Mouse (Mus musculus) hindbrain, postnatal 0 days (tissue): ENCODE measurements at regions not wholly inside any gene's neighbourhood (a gene's known extent, or its start where the extent isn't known, plus 50 kb on each side); places are given as distances from the start of the nearest gene placed in this dataset.

Experiments used
- ATAC-seq: fragments of 200-750 bp; cut with Nextera tagmentation; 2 replicates; pipeline ENCODE4 v1.8.0; 2017; ENCODE audit warnings: mild to moderate bottlenecking, moderate TSS enrichment, moderate library complexity
- DNase-seq: peaks from one replicate; pipeline ENCODE4 v3.0.0-alpha.2; 2015; ENCODE audit warnings: low spot score
- H3K27ac ChIP-seq: fragments of 300-500 bp; sonication (generic); 2 replicates; pipeline ENCODE4 v1.5.1; 2014; ENCODE audit warnings: mild to moderate bottlenecking
- H3K27me3 ChIP-seq: fragments of 300-500 bp; sonication (generic); 2 replicates; pipeline ENCODE4 v1.6.1; 2014; ENCODE audit warnings: low read length, mixed read lengths; ENCODE audit not compliant: insufficient read depth
- H3K36me3 ChIP-seq: fragments of 300-500 bp; sonication (generic); 2 replicates; pipeline ENCODE4 v1.6.1; 2014; ENCODE audit warnings: low read length, mixed read lengths; ENCODE audit not compliant: insufficient read depth
- H3K4me1 ChIP-seq: fragments of 300-500 bp; sonication (generic); 2 replicates; pipeline ENCODE4 v1.6.1; 2014; ENCODE audit warnings: antibody characterized with exemption, low read length, mixed read lengths; ENCODE audit not compliant: insufficient read depth
- H3K4me2 ChIP-seq: fragments of 300-500 bp; sonication (generic); 2 replicates; pipeline ENCODE4 v1.6.1; 2014; ENCODE audit warnings: low read depth, mild to moderate bottlenecking, low read length, moderate library complexity, mixed read lengths
- H3K4me3 ChIP-seq: fragments of 300-500 bp; sonication (generic); 2 replicates; pipeline ENCODE4 v1.5.1; 2014; ENCODE audit warnings: low read length
- H3K9ac ChIP-seq: fragments of 300-500 bp; sonication (generic); replicated peaks from 2 replicates; pipeline ENCODE4 v1.6.1; 2014; ENCODE audit warnings: mild to moderate bottlenecking, low read length, moderate library complexity, mixed read lengths
- H3K9me3 ChIP-seq: fragments of 300-500 bp; sonication (generic); 2 replicates; pipeline ENCODE4 v1.6.1; 2016; ENCODE audit warnings: low read length, mixed read lengths
- CTCF ChIP-seq: IDR thresholded peaks from 2 replicates; pipeline ENCODE4 v1.5.1; 2016; ENCODE audit warnings: antibody characterized with exemption, control low read depth, low read depth
- WGBS: fragments of 180-500 bp; shearing (Covaris S2); extraction: QIAGEN DNeasy Blood & Tissue Kit; methylation state at CpG from one replicate; pipeline ENCODE4 v1.1.7; 2014; 5-methylcytosine and 5-hydroxymethylcytosine counted together

GRCm38 (mm10) chr16:29950136-29950535 is 114.0 kb upstream of the Hes1 start:
- no peaks in the 10 kb centered on the region for H3K9me3 ChIP-seq
- TF ChIP-seq CTCF, result no peak
- no peak for DNase-seq
- WGBS, result 22% methylated on average over 9 of the region's 9 CpGs
- no peak overlapping the region for H3K27ac ChIP-seq
- no peaks in the 10 kb centered on the region for H3K27me3 ChIP-seq
- H3K4me1 ChIP-seq, result peaks cover 9% of the 10 kb centered on the region; the same call in 1 of the 2 replicates
- no peak overlapping the region for H3K4me2 ChIP-seq
- H3K9ac ChIP-seq, result no peak overlapping the region
- ATAC-seq, result no peak
- H3K36me3 ChIP-seq, result no peaks in the 10 kb centered on the region
- H3K4me3 ChIP-seq, result no peak overlapping the region

- no peak for TF ChIP-seq CTCF
- Histone ChIP-seq H3K4me3 (no peak overlapping the region), H3K27ac (no peak overlapping the region), H3K9me3 (no peaks in the 10 kb centered on the region), H3K4me1 (peaks cover 5% of the 10 kb centered on the region; the same call in 1 of the 2 replicates), H3K9ac (no peak overlapping the region), H3K4me2 (no peak overlapping the region), H3K27me3 (no peaks in the 10 kb centered on the region), H3K36me3 (no peaks in the 10 kb centered on the region)
- ATAC-seq, result no peak
- DNase-seq, result no peak
- WGBS, result 81% methylated on average over 4 of the region's 4 CpGs
Observed at GRCm38 (mm10) chr16:29950791-29951190, 113.4 kb upstream of the Hes1 start.

GRCm38 (mm10) chr16:29954700-29955099 is 109.5 kb upstream of the Hes1 start:
- H3K4me2 ChIP-seq, result no peak overlapping the region
- DNase-seq (no peak), ATAC-seq (no peak)
- no peaks in the 10 kb centered on the region for H3K4me1 ChIP-seq
- no peak for TF ChIP-seq CTCF
- no peak overlapping the region for H3K9ac ChIP-seq
- H3K36me3 ChIP-seq, result no peaks in the 10 kb centered on the region
- no peaks in the 10 kb centered on the region for H3K27me3 ChIP-seq
- no peaks in the 10 kb centered on the region for H3K9me3 ChIP-seq
- 94% methylated on average over 10 of the region's 10 CpGs for WGBS
- no peak overlapping the region for H3K4me3 ChIP-seq
- no peak overlapping the region for H3K27ac ChIP-seq

GRCm38 (mm10) chr16:29956904-29957303 is 107.3 kb upstream of the Hes1 start:
- no peak for ATAC-seq
- Histone ChIP-seq H3K9me3 (no peaks in the 10 kb centered on the region), H3K9ac (no peak overlapping the region), H3K27ac (no peak overlapping the region), H3K4me3 (no peak overlapping the region), H3K4me1 (no peaks in the 10 kb centered on the region), H3K4me2 (no peak overlapping the region), H3K36me3 (no peaks in the 10 kb centered on the region), H3K27me3 (no peaks in the 10 kb centered on the region)
- no peak for DNase-seq
- no peak for TF ChIP-seq CTCF
- WGBS, result 40% methylated on average over 7 of the region's 7 CpGs

GRCm38 (mm10) chr16:29959939-29960637 is 104.1 kb upstream of the Hes1 start:
- WGBS, result 71% methylated on average over 12 of the region's 12 CpGs
- H3K27ac ChIP-seq, result no peak overlapping the region
- no peak overlapping the region for H3K4me2 ChIP-seq
- no peaks in the 10 kb centered on the region for H3K9me3 ChIP-seq
- ATAC-seq (no peak), DNase-seq (no peak)
- no peak overlapping the region for H3K4me3 ChIP-seq
- no peaks in the 10 kb centered on the region for H3K4me1 ChIP-seq
- no peak overlapping the region for H3K9ac ChIP-seq
- no peak for TF ChIP-seq CTCF
- H3K36me3 ChIP-seq, result no peaks in the 10 kb centered on the region
- H3K27me3 ChIP-seq, result no peaks in the 10 kb centered on the region

- H3K27ac ChIP-seq, result no peak overlapping the region
- H3K27me3 ChIP-seq, result no peaks in the 10 kb centered on the region
- no peaks in the 10 kb centered on the region for H3K4me1 ChIP-seq
- H3K4me3 ChIP-seq, result no peak overlapping the region
- no peak overlapping the region for H3K4me2 ChIP-seq
- 86% methylated on average over 4 of the region's 4 CpGs for WGBS
- TF ChIP-seq CTCF, result no peak
- no peaks in the 10 kb centered on the region for H3K36me3 ChIP-seq
- ATAC-seq (no peak), DNase-seq (no peak)
- no peak overlapping the region for H3K9ac ChIP-seq
- H3K9me3 ChIP-seq, result no peaks in the 10 kb centered on the region
Observed at GRCm38 (mm10) chr16:29963284-29963683, 100.9 kb upstream of the Hes1 start.

GRCm38 (mm10) chr16:29964563-29964962 is 99.6 kb upstream of the Hes1 start:
- TF ChIP-seq CTCF, result no peak
- H3K4me3 ChIP-seq, result no peak overlapping the region
- H3K27me3 ChIP-seq, result no peaks in the 10 kb centered on the region
- H3K9me3 ChIP-seq, result no peaks in the 10 kb centered on the region
- no peak for ATAC-seq
- H3K36me3 ChIP-seq, result no peaks in the 10 kb centered on the region
- DNase-seq, result no peak
- no peak overlapping the region for H3K27ac ChIP-seq
- no peak overlapping the region for H3K9ac ChIP-seq
- H3K4me2 ChIP-seq, result no peak overlapping the region
- 94% methylated on average over 8 of the region's 8 CpGs for WGBS
- H3K4me1 ChIP-seq, result no peaks in the 10 kb centered on the region
